Mouse (Mus musculus): ENCODE results near the gene Soat2.

Soat2 gene

DNA sequence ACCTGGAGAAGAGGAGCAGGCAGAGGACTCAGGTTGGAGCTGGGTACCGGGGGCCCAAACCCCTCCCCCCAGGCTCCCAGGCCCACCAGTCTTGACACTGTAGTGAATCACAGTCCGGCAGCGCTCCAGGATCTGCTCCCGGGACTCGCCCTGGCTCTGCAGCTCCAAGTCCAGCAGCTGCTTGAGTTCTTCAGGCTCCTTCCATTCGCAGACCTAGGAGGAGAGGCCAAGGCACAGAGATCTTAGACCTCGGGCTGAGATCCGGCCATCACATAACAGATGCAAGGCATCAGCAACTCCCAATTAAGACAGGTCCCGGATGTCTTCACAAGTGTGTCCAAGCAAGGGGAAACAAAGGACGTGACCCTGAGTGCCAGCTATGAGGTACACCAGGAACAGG lies 37.8 kb downstream of the Soat2 start:
- no peak for DNase-seq (ENCODE audit: low read depth, low spot score)

DNA sequence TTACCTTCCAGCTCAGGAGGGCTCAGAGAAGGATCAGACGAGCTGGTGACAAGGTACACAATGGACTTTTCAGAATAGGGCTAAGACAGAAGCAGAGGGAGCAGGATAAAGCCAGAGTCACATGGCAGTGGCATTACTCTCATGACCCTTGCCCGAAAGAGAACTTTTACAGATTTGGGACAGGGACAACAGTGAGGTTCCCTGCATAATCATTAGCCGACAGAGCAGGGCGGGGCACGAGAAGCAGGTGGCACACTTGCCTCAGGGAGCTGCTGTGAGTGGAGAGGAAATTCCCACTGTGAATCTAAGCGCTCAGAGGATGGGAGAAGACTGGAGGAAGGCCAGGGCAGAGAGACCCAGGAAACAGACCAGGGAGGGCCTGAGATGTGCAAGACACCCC lies 38.6 kb downstream of the Soat2 start:
- no peak for DNase-seq (ENCODE audit: low read depth, low spot score)

DNA sequence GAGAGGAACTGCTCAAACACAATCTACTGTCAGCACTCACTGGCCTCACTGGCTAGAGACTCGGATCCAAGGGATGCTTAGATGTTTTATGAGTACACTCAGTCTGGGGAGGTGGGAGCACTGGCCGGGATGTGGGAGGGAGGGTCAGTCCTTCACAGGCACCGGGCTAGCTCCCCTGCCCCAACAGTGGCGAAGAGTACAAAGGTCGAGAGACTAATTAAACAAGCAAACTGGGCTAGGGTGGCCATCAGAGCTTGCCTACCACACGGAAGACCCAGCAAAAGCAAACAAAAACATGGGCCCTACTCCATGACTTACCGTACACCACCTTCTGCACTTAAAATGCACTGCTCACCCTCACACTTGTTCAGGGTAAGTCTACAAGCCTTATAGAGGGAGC lies 41.4 kb downstream of the Soat2 start:
- DNase-seq (ENCODE audit: low read depth, low spot score) = no peak

DNA sequence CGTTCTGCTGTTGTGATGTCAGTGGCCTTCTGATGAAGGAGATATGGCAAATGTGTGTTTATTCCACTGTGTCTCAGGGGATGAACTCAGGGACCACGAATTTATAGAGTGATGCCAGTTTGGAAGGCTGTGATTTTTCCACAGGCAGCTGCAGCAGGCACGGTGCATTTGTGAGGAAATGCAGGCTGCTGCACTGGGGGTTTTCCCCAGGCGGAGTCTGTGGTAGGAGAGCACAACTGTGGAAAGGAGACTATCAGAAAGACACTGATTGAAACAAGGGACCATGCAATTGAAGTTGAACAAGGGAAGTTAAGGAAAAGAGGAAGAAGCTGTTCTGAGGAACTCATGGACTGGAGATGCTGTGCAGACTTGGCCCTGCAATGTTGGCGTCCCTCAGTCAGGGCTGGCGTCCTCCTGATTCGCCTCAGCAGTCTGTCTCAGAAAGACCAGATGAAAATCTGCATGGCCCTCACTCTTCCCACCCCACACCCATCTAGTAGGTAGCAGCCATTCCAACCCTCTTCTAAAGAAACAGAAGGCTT lies 42.0 kb downstream of the Soat2 start:
- DNase-seq (ENCODE audit: low read depth, low spot score) = peak; percentile 21

DNA sequence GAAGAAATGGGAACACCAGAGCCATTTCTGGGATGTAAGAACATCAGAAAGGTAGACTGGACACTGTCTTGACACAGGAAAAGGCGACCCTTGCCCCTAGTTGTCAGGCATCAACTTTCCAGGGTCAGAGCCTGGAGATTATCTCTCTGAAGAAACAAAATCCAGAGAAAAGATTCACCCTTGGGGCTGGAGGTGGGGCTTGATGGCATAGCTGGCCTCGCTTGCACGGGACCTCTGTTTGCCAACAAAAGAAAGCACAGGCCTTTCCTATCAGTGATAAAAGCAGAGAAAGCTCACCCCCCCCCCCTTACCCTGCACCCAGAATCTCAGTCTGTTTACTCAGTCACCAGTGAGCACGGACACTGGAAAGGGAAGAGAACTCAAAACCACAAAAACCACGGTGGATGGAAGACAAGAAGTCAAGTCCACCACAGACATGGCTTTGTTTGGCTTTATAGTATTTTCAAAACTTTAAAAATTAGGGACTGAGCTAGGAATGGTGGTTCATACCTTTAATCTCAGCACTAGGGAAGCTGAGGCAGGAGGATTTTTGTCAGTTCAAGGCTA lies 42.6 kb downstream of the Soat2 start:
- peak; percentile 85 for DNase-seq (ENCODE audit: low read depth, low spot score)

DNA sequence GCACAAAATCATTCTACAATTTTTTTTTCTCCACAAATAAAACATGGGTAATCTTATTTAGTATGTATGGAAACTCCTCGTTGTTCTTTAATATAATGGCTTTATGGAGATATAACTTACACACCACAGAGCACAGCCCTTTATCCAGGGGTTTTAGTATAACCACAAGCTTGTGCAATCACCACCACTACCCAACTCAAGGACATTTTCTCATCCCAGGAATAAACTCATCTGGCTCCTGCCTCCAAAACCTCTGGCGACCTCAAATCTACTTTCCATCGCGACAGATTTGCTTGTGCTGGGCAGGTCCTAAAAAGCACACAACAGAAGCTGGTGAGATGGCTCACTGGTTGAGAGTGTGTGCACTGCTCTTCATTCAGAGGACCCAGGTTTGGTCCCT lies 43.3 kb downstream of the Soat2 start:
- DNase-seq (ENCODE audit: low read depth, low spot score) = peak; percentile 65

DNA sequence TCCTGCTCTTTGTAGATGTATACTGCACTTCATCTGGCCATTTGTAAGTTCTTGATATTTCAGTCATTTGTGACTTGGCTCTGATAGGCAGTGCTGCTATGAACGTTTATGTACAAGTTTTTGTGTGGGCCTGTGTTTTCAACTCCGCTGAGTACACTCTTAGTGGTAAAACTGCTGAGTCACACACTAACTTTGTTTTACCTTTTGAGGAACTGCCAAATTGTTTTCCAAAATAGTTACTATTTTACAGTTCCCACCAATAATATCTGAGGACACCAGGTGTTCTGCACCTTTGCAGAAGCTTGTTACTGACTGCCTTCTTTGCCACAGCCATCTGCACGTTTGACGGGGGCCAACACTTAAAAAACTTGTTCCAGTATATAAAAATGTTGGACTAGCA lies 44.1 kb downstream of the Soat2 start:
- DNase-seq (ENCODE audit: low read depth, low spot score) = peak; percentile 17

DNA sequence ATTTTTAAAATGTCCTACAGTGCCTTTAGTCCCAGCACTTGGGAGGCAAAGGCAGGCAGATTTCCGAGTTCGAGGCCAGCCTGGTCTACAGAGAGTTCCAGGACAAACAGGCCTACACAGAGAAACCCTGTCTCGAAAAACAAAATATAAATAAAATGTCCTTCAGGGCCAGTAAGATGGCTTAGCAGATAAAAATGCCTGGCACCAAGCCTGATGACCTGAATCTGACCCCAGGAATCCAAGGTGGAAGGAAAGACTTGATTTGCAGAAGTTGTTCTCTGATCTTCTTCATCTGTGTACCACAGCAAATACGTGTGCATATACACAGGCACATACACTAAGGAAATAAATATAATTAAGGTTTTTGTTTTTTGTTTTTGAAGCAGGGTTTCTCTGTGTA lies 45.0 kb downstream of the Soat2 start:
- peak; percentile 27 for DNase-seq (ENCODE audit: low read depth, low spot score)

DNA sequence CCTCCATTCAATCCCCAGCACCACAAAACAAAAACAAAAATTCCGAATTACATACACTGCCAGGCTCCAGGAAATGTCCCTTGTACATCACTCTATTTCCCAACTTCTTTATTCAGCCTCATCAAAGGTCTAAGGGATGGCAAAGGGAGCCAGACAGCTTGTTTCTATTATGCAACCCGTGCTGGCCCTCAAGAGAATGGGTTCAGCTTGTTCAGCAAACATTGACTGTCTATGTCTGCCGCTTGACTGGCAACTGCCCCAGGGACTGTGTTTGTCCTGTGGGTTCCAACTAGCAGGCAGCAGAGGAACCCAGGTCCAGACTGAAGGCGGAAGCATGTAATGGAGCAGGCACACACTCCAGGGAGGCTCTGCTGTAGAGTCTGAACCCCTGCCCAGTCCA lies 48.5 kb downstream of the Soat2 start:
- peak; percentile 19 for DNase-seq (ENCODE audit: low read depth, low spot score)

DNA sequence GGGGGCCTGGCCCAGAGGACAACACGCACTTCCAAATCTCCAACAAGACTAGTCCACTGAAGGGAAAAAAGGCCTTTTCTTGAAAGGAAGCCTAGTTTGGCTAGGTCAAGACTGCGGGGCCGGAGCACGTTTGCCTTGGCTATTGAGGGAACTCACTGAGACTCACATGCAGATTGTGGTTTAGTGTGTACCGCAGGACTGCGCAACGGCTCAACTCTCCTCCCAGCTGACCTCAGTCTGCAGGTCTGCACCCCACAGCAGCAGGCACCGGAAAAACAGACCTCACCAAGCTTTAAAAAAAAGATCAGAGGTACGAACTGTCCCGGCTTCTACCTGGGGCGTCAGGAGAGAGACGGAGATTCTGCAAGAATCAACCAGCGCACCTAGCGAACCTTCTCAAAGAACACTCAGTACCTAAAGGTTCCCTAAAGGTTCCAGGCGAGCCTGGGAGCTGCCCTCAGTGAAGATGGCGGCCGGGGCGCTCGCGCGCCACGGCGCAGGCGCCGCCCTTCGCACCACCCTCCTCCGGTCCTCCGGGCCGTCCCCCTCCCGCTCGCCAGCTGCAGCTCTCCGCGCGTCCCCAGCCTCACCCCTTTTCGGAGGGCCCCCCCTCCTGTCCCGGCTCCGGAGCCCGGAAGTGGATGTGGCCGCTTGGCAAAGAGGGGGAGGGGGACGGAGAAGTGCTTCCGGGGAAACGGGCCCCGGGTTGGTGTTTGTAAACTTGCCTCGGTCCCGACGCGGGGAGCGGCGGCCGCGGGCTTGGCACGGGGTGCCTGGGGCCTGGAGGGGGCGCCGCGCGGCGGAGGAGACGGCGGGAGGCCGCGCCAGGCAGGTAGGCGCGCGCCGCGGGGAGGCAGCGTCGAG lies 52.9 kb downstream of the Soat2 start, which contains the start of gene Zfp740:
Zfp740 (plus strand) TSS at position 279 of the 864 bp plus-strand sequence.
- DNase-seq (ENCODE audit: low read depth, low spot score) = peak; percentile 96

DNA sequence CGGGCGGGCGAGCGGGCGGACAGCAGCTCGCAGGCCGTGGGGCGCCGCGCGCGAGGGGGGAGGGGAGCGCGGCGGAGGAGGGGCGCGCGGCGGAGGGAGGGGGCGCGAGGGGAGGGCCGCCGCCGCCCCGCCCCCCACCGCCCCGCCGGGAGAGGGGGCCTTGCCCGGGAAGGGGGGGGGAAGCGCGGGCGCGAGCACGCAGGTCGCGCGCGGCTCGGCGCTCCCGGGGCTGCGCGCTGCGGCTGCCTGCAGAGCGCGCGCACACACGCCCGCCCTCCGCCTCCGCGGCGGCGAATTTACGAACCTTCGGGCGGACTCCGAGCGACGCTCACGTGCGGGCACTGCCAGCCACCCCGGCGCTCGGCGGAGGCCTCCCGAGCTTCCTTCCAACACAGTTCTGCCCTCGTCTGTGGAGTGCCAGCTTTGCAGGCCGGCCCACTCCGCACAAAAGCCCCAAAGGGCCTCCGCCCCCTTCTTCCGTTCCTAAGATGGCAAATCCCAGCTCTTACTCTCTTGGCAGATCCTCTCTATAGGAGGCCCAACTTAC lies 53.6 kb downstream of the Soat2 start:
- DNase-seq (ENCODE audit: low read depth, low spot score) = peak; percentile 85

DNA sequence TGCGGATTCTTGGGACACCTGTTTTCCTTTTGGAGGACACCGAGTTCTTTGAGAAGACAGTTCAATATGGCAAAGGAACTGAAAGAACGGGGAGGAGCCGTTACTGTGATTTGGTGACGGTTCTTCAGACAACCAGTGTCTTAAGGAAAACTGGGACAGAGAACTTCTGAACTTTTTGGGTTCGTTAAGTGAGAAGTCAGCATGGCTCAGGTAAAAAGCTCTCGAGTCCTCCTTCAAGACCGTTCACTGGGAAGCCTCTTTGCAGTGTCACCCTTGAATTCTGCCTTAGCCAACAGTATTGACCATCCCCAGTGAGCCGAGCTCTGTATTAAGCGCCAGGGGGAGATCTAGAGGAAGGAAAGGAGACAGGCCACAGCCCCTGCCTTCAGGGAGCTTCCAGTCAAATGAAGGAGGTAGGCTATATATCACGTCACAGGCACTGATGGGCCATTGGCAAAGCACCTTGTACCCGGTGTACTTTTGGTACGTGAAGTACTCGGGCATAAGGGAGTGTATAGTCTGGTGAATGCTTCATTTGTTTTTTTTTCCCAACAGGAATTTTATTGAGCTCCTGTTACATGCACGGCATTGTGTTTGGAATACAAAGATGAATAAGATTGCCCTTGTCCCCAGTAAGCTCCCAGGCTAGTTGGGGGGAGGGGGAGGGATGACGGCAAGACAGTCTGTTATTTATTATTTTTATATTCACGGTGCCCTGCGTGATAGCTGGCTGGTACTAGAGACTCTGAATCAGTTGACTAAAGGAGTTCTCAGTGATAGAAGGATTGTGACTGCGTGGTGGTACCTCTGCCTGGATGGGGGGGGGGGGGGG lies 54.6 kb downstream of the Soat2 start, which contains the start of gene Csad:
Csad (minus strand) TSS at position 51 of the 832 bp plus-strand sequence.
- no peak for DNase-seq (ENCODE audit: low read depth, low spot score)

DNA sequence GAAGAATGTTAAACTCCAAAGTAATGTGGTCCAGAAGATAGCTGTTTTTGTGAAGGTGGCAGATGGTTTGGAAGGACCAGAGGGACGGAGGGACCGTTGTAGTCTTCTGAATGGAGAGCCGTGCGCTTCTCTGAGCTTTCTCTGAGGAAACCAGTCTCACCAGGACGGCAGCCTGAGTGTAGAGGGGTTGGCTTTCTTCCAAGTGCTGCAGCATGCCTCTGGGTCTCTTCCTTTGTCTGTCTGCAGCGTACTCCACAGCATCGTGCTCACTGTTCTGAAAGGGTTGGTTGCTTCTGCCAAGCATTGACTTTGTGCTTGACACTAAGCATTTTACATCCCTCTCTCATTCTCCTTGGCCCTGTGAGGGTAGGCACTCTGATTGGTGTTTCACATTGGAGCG lies 55.5 kb downstream of the Soat2 start:
- no peak for DNase-seq (ENCODE audit: low read depth, low spot score)

DNA sequence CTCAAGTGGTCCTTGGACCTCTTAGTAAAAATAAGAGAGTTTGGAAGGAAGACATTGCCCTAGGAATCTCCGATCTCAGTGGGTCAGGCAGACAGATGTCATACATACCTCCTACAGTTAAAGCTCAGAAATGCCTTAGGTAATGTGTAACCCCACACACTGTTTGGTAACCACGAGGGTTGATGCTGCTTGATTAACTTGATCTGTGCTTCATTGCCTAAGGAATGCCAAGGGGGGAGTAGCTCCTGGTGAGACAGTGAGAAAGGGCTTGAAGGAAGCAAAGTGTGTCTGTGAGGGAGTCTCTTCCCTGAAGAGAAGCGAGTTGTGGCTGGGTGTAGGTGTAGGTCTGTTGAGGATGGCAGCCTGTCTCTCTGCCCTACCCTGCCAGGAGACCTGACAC lies 57.0 kb downstream of the Soat2 start:
- DNase-seq (ENCODE audit: low read depth, low spot score) = no peak

DNA sequence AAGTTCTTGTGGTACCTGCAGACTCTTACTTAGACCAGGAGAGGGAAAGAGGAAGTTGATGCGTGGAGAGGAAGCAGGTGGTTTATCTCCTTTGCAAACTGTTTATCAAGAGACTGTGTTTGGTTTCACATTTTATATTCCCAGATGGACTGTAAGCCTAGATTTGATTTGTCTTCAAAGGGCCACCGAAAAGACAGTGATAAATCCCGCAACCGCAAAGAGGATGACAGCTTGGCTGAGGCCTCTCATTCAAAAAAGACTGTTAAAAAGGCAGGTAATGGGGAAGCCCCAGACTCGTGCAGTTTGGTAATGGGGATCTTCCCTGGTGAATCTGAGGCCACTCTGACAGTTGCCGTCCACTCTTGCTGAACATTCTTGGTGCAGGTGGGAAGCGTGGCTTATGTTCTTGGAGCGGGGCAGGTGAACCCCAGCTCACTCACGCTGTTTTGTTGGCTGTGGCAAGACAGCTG lies 57.8 kb downstream of the Soat2 start:
- DNase-seq (ENCODE audit: low read depth, low spot score) = no peak

DNA sequence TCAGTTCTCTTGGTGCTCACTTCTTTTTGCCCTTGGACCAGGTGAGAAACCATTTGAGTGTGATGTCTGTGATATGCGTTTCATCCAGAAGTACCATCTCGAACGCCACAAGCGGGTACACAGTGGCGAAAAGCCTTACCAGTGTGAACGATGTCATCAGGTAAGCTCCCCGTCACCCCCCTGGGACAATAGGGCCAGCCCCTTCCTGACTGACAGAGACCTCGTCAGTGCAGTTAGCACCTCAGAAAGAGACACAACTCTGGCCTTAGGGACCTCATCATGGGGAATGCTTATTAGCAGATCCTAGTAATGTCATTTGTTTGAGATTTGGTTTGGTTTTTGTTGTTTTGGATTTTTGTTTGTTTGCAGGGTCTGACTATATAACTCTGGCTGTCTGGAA lies 58.8 kb downstream of the Soat2 start:
- no peak for DNase-seq (ENCODE audit: low read depth, low spot score)

DNA sequence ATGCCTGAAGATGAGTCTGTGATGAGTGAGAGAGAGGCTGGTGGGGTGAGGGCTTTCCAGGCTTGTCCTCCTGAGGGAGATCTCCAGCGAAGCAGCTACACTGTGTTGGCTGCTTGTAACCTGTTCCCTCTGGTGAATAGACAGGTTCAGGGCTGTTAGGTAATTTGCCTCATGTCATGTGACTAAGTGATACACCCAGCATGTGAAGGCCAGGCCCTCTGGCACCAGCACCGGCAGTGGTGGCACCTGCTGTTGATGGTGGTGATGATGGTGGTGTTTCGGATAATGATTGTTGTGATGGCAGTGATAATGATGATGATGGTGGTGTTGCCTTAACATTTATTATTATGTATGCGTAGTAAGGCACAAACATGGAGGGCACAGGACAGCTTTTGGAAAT lies 60.5 kb downstream of the Soat2 start:
- no peak for DNase-seq (ENCODE audit: low read depth, low spot score)

DNA sequence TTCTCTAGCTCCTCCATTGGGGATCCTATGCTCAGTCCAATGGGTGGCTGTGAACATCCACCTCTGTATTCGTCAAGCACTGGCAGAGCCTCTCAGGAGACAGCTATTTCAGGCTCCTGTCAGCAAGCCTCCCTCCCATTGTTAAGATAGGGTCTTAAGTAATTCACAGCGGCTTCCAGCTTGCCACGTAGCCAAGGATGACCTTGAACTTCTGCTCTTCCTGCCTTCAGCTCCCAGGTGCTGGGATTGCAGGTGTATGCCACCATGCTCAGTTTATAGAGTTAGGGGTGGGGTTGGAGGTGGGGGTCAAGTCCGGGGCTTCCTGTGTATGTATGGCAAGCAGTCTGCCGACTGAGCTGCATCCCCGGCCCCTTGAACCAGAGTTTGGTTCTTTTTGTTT lies 61.6 kb downstream of the Soat2 start:
- no peak for DNase-seq (ENCODE audit: low read depth, low spot score)
